Mouse (Mus musculus) E14TG2a.4 (cell line): Measurements from ENCODE around the gene Eid3.

Experiments used
- H3K27me3 ChIP-seq: 2 replicates; pipeline ENCODE4 v1.6.1; 2014; ENCODE audit warnings: low read length, control low read depth; ENCODE audit not compliant: insufficient read depth
- H3K36me3 ChIP-seq: 2 replicates; pipeline ENCODE4 v1.6.1; 2014; ENCODE audit warnings: low read length, control low read depth; ENCODE audit not compliant: insufficient read depth
- H3K4me1 ChIP-seq: replicated peaks from 2 replicates; pipeline ENCODE4 v1.6.1; 2014; ENCODE audit warnings: low read depth, low read length, control low read depth
- H3K4me3 ChIP-seq: replicated peaks from 2 replicates; pipeline ENCODE4 v1.5.1; 2014; ENCODE audit warnings: mild to moderate bottlenecking, low read length
- H3K9me3 ChIP-seq: 2 replicates; pipeline ENCODE4 v1.6.1; 2014; ENCODE audit warnings: low read length, control low read depth
- CTCF ChIP-seq: conservative IDR thresholded peaks from 2 replicates; pipeline ENCODE4 v1.5.1; 2014; ENCODE audit warnings: low read length
- NANOG ChIP-seq: IDR thresholded peaks from 2 replicates; pipeline ENCODE4 v1.6.1; 2014; ENCODE audit warnings: borderline replicate concordance, low read length, mixed read lengths
- POU5F1 ChIP-seq: IDR thresholded peaks from 2 replicates; pipeline ENCODE4 v1.6.1; 2014; ENCODE audit warnings: low read length, borderline replicate concordance

Gene Eid3

DNA sequence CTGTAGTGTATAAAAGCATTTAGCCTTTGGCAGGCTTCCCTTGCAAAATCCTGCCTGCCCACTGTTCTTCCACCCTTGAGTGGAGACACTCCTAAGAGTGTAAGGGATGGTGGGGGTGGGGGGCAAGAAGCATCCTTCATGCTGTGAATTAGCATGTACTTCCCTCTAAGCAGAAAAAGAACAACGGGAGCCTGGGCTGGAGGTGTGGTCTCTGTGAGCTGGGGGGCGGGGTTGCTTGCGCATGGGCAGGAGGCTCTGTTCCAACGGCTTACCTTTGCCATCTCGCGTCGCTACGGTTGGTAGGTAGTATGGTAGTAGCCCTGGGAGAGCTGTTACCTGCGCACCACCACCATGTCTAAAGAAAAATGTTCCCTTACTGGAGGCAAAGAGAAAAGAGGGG is at the start of gene Eid3:
Gene Eid3 (plus strand): TSS at position 271 of the 400 bp plus-strand sequence.
- Histone ChIP-seq H3K36me3 (peaks cover 84% of the 10 kb centered on the region), H3K9me3 (no peaks in the 10 kb centered on the region), H3K4me3 (peak within 1 kb of the TSS; percentile 63), H3K4me1 (peaks cover 85% of the 10 kb centered on the region), H3K27me3 (no peaks in the 10 kb centered on the region)
- TF ChIP-seq POU5F1 (no peak), CTCF (no peak), NANOG (no peak)

GRCm38 (mm10) chr10:82817514-82817913 is 48.9 kb upstream of the Eid3 start:
- peaks cover 56% of the 10 kb centered on the region for H3K4me1 ChIP-seq
- TF ChIP-seq CTCF = no peak
- TF ChIP-seq NANOG = peak; percentile 61; the same call in 1 of the 2 replicates
- TF ChIP-seq POU5F1 = no peak
- H3K4me3 ChIP-seq = no peak overlapping the region

DNA sequence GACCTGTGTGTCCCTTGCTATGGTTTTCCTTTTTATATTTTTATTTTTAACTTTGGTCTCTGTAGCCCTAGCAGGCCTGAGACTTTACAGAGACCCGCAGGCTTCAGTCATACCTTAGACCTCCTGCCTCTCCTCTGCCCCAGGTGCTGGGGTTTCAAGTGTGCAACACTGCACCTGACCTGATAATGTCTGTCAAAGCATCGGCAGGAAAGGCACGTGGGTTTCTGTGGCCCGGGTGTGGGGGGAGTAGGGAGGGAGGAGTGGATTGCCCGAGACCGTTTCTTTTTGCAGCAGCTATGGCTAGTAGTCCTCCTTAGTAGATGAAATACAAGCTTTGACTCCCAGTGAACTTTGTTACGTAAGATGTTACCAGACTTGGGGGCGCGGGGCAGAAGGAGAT is 48.5 kb upstream of the Eid3 start:
- no peak overlapping the region for H3K4me3 ChIP-seq
- peaks cover 22% of the 10 kb centered on the region; the same call in 1 of the 2 replicates for H3K9me3 ChIP-seq
- H3K36me3 ChIP-seq = no peaks in the 10 kb centered on the region
- no peak for TF ChIP-seq CTCF
- TF ChIP-seq POU5F1 = no peak
- no peak for TF ChIP-seq NANOG
- H3K4me1 ChIP-seq = peaks cover 53% of the 10 kb centered on the region
- no peaks in the 10 kb centered on the region for H3K27me3 ChIP-seq

More at GRCm38 (mm10) chr10:82817514-82817913, 48.9 kb upstream of the Eid3 start:
- H3K27me3 ChIP-seq = no peaks in the 10 kb centered on the region
- H3K9me3 ChIP-seq = peaks cover 19% of the 10 kb centered on the region; the same call in 1 of the 2 replicates
- H3K36me3 ChIP-seq = no peaks in the 10 kb centered on the region

- H3K9me3 ChIP-seq = peaks cover 27% of the 10 kb centered on the region; the same call in 1 of the 2 replicates
- H3K36me3 ChIP-seq = no peaks in the 10 kb centered on the region
- TF ChIP-seq POU5F1 (no peak), CTCF (no peak)
- H3K27me3 ChIP-seq = no peaks in the 10 kb centered on the region
- peaks cover 48% of the 10 kb centered on the region for H3K4me1 ChIP-seq
- H3K4me3 ChIP-seq = no peak overlapping the region
Measured at GRCm38 (mm10) chr10:82818661-82819060, 47.8 kb upstream of the Eid3 start.

DNA sequence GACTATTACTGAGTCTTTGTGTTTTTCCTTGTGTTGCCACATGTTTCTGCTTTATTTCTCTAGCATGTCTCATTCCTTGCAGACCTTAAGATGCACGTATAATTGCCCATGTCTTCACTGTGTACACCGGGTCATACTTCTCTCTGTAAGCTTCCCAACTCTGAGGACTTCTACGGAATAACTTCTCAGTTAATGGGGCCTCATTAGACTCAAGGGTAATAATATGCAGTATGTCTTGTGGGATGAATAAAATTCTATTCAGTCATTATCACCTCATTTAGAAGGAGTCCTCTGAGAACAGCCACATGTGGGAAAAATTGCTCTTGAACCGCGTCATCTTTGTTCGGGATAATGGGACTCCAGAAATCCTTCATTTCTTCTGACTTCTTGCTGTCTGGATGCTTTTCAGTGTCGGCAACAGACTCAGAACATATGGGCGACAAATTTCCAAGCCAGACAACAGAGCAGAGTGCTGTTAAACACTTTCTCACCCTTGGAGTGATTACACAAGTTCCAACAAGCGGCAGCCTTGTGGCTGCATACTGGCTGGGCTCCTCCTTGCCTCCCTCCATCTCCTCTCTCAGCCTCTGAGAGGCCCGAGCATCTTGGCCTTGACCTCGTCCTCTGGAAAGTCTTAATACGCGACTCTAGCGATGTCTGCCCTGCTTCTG is 43.2 kb upstream of the Eid3 start:
- Histone ChIP-seq H3K36me3 (peaks cover 13% of the 10 kb centered on the region; the same call in 1 of the 2 replicates), H3K4me1 (peaks cover 7% of the 10 kb centered on the region), H3K4me3 (no peak overlapping the region), H3K27me3 (no peaks in the 10 kb centered on the region), H3K9me3 (peaks cover 71% of the 10 kb centered on the region)
- no peak for TF ChIP-seq POU5F1
- no peak for TF ChIP-seq CTCF
- no peak for TF ChIP-seq NANOG

DNA sequence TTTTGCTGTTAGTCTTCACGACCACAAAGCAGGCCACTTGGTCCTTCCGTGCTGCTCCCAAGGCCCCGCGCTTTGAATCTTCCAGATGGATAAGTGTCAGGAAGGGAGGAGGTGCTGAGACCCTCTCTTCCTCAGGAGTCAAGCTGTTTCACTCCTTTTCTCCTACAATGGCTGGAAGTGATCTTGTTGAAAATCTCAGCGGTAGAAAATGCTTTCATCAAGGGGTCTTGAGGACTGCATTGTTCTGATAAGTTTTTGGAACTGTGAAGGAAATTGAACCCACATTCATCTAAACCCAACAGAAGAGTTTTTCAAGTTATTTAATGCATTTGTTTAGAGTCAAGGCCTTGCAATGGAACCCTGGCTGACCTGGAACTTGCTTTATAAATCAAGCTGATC is 42.6 kb upstream of the Eid3 start:
- H3K4me1 ChIP-seq = peaks cover 1% of the 10 kb centered on the region; the same call in 1 of the 2 replicates
- H3K36me3 ChIP-seq = peaks cover 15% of the 10 kb centered on the region; the same call in 1 of the 2 replicates
- no peaks in the 10 kb centered on the region for H3K27me3 ChIP-seq
- no peak for TF ChIP-seq POU5F1
- TF ChIP-seq NANOG = peak; percentile 62; the same call in 1 of the 2 replicates
- H3K4me3 ChIP-seq = no peak overlapping the region
- peaks cover 73% of the 10 kb centered on the region for H3K9me3 ChIP-seq

DNA sequence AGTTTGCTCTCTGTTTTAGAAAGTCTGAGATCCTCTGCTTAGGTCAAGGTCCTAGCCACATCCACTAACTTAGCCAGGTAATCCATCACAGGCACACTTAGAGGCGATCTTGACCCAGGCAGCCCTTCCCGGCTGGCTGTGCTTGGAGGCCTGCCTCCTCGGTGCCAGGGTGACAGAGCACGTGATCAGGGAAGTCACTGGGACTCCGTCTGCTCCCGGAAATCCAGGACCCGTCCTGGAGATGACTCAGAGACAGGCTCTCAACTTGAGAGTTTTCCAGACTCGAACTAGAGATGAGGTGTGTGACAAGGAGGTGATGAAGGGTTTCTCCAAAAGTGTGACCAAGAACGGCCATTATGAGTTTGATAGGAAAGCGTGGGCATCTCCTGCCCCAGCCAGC is 41.9 kb upstream of the Eid3 start:
- no peaks in the 10 kb centered on the region for H3K27me3 ChIP-seq
- H3K9me3 ChIP-seq = peaks cover 77% of the 10 kb centered on the region
- H3K4me3 ChIP-seq = no peak overlapping the region
- H3K4me1 ChIP-seq = no peaks in the 10 kb centered on the region
- peaks cover 15% of the 10 kb centered on the region; the same call in 1 of the 2 replicates for H3K36me3 ChIP-seq
- no peak for TF ChIP-seq POU5F1
- no peak for TF ChIP-seq CTCF
- TF ChIP-seq NANOG = no peak

- H3K4me1 ChIP-seq = no peaks in the 10 kb centered on the region
- peaks cover 83% of the 10 kb centered on the region for H3K9me3 ChIP-seq
- TF ChIP-seq POU5F1 (no peak), NANOG (no peak), CTCF (no peak)
- H3K27me3 ChIP-seq = no peaks in the 10 kb centered on the region
- H3K36me3 ChIP-seq = peaks cover 15% of the 10 kb centered on the region; the same call in 1 of the 2 replicates
- H3K4me3 ChIP-seq = no peak overlapping the region
Measured at GRCm38 (mm10) chr10:82826516-82826915, 39.9 kb upstream of the Eid3 start.

DNA sequence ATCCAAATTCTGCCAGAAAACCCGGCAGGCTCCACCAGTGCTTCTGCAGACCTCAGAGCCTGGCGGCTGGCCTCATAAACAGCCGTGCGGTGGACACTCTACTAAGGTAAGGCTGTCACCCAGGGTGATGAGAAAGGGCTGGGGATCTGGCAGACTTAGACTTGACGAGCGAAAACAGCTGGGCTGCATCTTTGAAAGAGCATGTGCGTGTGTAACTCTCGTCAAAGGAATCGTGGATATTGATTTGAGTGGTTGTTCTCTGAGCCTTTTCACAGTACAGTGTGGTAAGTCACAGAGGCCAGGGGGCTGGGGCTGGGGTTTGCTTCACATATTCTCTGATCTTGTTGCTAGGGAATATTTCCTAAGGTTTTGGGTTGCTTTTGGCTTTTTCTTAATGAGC is 32.5 kb upstream of the Eid3 start, which contains the start of gene Txnrd1:
Gene Txnrd1 (plus strand): TSS at position 26 of the 400 bp plus-strand sequence.
- no peaks in the 10 kb centered on the region for H3K27me3 ChIP-seq
- H3K9me3 ChIP-seq = peaks cover 29% of the 10 kb centered on the region
- H3K4me1 ChIP-seq = no peaks in the 10 kb centered on the region; the same call in 1 of the 2 replicates
- no peak for TF ChIP-seq NANOG
- no peak for TF ChIP-seq CTCF
- no peak for TF ChIP-seq POU5F1
- no peak within 1 kb of the TSS for H3K4me3 ChIP-seq
- H3K36me3 ChIP-seq = no peaks in the 10 kb centered on the region
